Mouse (Mus musculus): ENCODE measurements around the gene Elovl5. TPM values are rescaled to one million over a fixed set of nuclear protein-coding genes. Genes with fewer than 3 reads are reported as not detected.

Gene Elovl5
- polyA plus RNA-seq, 1 experiment from 2014 or later, result 91.2 TPM

DNA sequence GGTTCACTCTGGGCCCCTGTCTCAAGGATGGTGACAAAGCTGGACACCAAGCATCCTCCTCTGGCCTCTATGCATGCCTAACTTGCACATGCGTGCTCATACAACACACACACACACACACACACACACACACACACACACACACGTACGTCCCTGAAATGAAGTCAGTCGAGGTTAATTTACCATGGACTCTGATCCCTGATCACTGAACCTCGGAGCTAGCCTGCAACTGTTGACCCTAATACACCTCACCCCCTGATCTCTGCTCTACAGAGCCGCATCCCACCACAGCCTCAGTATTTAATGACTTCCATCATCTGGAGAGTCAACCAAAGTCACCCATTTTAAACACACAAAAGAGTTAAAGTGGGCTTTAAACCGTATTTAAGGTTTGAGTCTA lies 98.7 kb downstream of the Elovl5 start:
- Histone ChIP-seq H3K27me3 (ENCODE audit: control insufficient read depth, insufficient read depth, low read length) (no peaks in the 10 kb centered on the region), H3K36me3 (ENCODE audit: control insufficient read depth, insufficient read depth, low read length) (no peaks in the 10 kb centered on the region), H3K4me3 (ENCODE audit: low read depth, low read length) (no peak overlapping the region), H3K4me2 (no peak overlapping the region), H3K9me3 (replicated peaks; ENCODE audit: control insufficient read depth, low read length) (no peaks in the 10 kb centered on the region), H3K4me1 (ENCODE audit: control insufficient read depth, insufficient read depth, low read length) (peaks cover 5% of the 10 kb centered on the region), H3K27ac (ENCODE audit: low read depth, low read length) (no peak overlapping the region), H3K9ac (ENCODE audit: low read depth, low read length) (no peak overlapping the region; the same call in 1 of the 2 replicates)
- no peak for ATAC-seq (replicated peaks; ENCODE audit: insufficient number of reproducible peaks, low FRiP score, low TSS enrichment)
- WGBS (ENCODE audit: insufficient replicate concordance), result 81% methylated on average over 7 of the region's 7 CpGs

- Histone ChIP-seq H3K4me1 (ENCODE audit: control insufficient read depth, insufficient read depth, low read length) (peaks cover 9% of the 10 kb centered on the region), H3K9me3 (replicated peaks; ENCODE audit: control insufficient read depth, low read length) (no peaks in the 10 kb centered on the region), H3K27ac (ENCODE audit: low read depth, low read length) (no peak overlapping the region), H3K27me3 (ENCODE audit: control insufficient read depth, insufficient read depth, low read length) (no peaks in the 10 kb centered on the region), H3K4me2 (peak overlapping the region; percentile 36; the same call in 1 of the 2 replicates), H3K4me3 (ENCODE audit: low read depth, low read length) (no peak overlapping the region), H3K9ac (ENCODE audit: low read depth, low read length) (peak overlapping the region; percentile 40), H3K36me3 (ENCODE audit: control insufficient read depth, insufficient read depth, low read length) (no peaks in the 10 kb centered on the region)
- ATAC-seq (replicated peaks; ENCODE audit: insufficient number of reproducible peaks, low FRiP score, low TSS enrichment), result no peak
- 49% methylated on average over 15 of the region's 15 CpGs for WGBS (ENCODE audit: insufficient replicate concordance)
These were observed 99.1 kb downstream of the Elovl5 start for GRCm38 (mm10) chr9:78016288-78016687.

DNA sequence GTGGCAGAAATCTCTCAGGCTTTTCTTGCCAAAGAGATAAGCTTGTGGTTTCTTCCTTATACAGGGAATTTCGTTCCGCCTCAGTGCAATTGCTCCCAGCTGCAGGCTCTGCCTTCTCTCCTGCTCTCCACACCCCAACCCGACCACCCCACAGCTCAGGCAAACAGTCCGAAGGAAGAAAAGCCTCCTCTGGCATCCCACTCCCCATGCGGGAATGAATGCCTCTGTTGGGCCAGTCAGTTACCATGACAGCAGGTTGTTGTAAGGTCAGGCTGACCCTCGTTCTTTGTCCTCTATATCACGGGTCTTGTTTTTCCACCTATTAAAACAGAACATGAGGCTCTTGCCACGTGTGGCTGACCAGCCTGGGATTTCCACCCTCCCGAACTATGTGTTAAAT lies 104.1 kb downstream of the Elovl5 start:
- H3K4me3 ChIP-seq (ENCODE audit: low read depth, low read length), result no peak overlapping the region
- H3K27me3 ChIP-seq (ENCODE audit: control insufficient read depth, insufficient read depth, low read length), result no peaks in the 10 kb centered on the region
- H3K4me2 ChIP-seq, result no peak overlapping the region
- ATAC-seq (replicated peaks; ENCODE audit: insufficient number of reproducible peaks, low FRiP score, low TSS enrichment), result 0 out of 2 replicates have a peak, but pooled peaks have one; percentile 26
- H3K36me3 ChIP-seq (ENCODE audit: control insufficient read depth, insufficient read depth, low read length), result no peaks in the 10 kb centered on the region
- WGBS (ENCODE audit: insufficient replicate concordance), result 24% methylated on average over 9 of the region's 9 CpGs
- H3K9ac ChIP-seq (ENCODE audit: low read depth, low read length), result 0 out of 2 replicates have a peak overlapping the region, but pooled peaks have one; percentile 24
- H3K27ac ChIP-seq (ENCODE audit: low read depth, low read length), result peak overlapping the region; percentile 64
- no peaks in the 10 kb centered on the region for H3K9me3 ChIP-seq (replicated peaks; ENCODE audit: control insufficient read depth, low read length)
- H3K4me1 ChIP-seq (ENCODE audit: control insufficient read depth, insufficient read depth, low read length), result peaks cover 19% of the 10 kb centered on the region

GRCm38 (mm10) chr9:78022187-78022945 lies 105.2 kb downstream of the Elovl5 start:
- Histone ChIP-seq H3K36me3 (ENCODE audit: control insufficient read depth, insufficient read depth, low read length) (no peaks in the 10 kb centered on the region), H3K9ac (ENCODE audit: low read depth, low read length) (peak overlapping the region; percentile 43; the same call in 1 of the 2 replicates), H3K27ac (ENCODE audit: low read depth, low read length) (peak overlapping the region; percentile 64), H3K27me3 (ENCODE audit: control insufficient read depth, insufficient read depth, low read length) (no peaks in the 10 kb centered on the region), H3K9me3 (replicated peaks; ENCODE audit: control insufficient read depth, low read length) (no peaks in the 10 kb centered on the region), H3K4me3 (ENCODE audit: low read depth, low read length) (no peak overlapping the region), H3K4me1 (ENCODE audit: control insufficient read depth, insufficient read depth, low read length) (peaks cover 19% of the 10 kb centered on the region), H3K4me2 (no peak overlapping the region)
- WGBS (ENCODE audit: insufficient replicate concordance), result 58% methylated on average over 8 of the region's 8 CpGs
- ATAC-seq (replicated peaks; ENCODE audit: insufficient number of reproducible peaks, low FRiP score, low TSS enrichment), result no peak

DNA sequence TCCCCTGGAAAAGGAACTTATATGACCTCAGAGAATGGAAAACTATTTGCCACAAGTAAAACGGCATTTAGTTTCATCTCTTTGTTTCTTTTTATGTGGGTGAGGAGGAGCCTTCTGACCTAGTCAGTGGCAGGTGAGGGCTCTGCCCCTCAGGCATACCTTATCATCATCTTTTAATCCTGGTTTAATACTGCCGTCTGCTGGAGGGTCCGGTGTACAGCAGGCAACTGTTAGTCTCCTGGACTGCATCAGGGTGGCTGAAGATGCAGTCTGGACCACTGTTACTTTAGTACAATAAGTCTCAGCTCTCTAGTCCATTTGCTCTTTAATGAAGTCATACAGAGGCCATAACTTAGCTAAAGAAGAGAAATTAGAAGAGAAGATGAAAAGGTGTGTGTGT lies 107.7 kb downstream of the Elovl5 start:
- no peaks in the 10 kb centered on the region for H3K27me3 ChIP-seq (ENCODE audit: control insufficient read depth, insufficient read depth, low read length)
- 0 out of 2 replicates have a peak, but pooled peaks have one; percentile 10 for ATAC-seq (replicated peaks; ENCODE audit: insufficient number of reproducible peaks, low FRiP score, low TSS enrichment)
- H3K4me2 ChIP-seq, result no peak overlapping the region
- H3K27ac ChIP-seq (ENCODE audit: low read depth, low read length), result no peak overlapping the region
- no peak overlapping the region for H3K4me3 ChIP-seq (ENCODE audit: low read depth, low read length)
- no peak overlapping the region for H3K9ac ChIP-seq (ENCODE audit: low read depth, low read length)
- peaks cover 19% of the 10 kb centered on the region for H3K4me1 ChIP-seq (ENCODE audit: control insufficient read depth, insufficient read depth, low read length)
- WGBS (ENCODE audit: insufficient replicate concordance), result 19% methylated on average over 3 of the region's 3 CpGs
- no peaks in the 10 kb centered on the region for H3K9me3 ChIP-seq (replicated peaks; ENCODE audit: control insufficient read depth, low read length)
- H3K36me3 ChIP-seq (ENCODE audit: control insufficient read depth, insufficient read depth, low read length), result no peaks in the 10 kb centered on the region

DNA sequence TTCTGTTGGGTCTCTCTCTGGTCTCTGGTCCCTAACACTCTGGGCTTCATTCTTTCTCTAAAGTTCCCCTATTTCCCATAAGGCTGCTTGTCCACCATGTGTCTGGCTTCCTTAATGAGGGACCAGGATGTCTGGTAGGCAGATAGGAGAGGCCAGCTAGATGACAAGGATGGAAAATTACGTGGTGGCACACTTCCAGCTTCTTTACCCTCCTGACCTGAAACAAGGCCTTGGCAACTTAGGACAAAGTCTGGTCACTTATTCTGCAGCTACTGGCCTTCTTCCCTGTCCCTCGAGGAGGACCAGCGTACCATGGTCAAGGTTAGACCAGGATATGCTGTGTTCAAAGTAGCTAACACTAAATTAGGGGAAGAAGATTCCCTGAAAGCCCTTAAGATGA lies 109.9 kb downstream of the Elovl5 start:
- H3K4me1 ChIP-seq (ENCODE audit: control insufficient read depth, insufficient read depth, low read length), result peaks cover 2% of the 10 kb centered on the region
- H3K9ac ChIP-seq (ENCODE audit: low read depth, low read length), result no peak overlapping the region
- H3K4me3 ChIP-seq (ENCODE audit: low read depth, low read length), result no peak overlapping the region
- ATAC-seq (replicated peaks; ENCODE audit: insufficient number of reproducible peaks, low FRiP score, low TSS enrichment), result no peak
- no peak overlapping the region for H3K27ac ChIP-seq (ENCODE audit: low read depth, low read length)
- H3K27me3 ChIP-seq (ENCODE audit: control insufficient read depth, insufficient read depth, low read length), result no peaks in the 10 kb centered on the region
- H3K9me3 ChIP-seq (replicated peaks; ENCODE audit: control insufficient read depth, low read length), result no peaks in the 10 kb centered on the region
- H3K36me3 ChIP-seq (ENCODE audit: control insufficient read depth, insufficient read depth, low read length), result no peaks in the 10 kb centered on the region
- 60% methylated on average over 3 of the region's 3 CpGs for WGBS (ENCODE audit: insufficient replicate concordance)
- H3K4me2 ChIP-seq, result no peak overlapping the region

GRCm38 (mm10) chr9:78030835-78031456 lies 113.8 kb downstream of the Elovl5 start:
- WGBS (ENCODE audit: insufficient replicate concordance), result 84% methylated on average over 10 of the region's 10 CpGs
- no peak overlapping the region for H3K4me3 ChIP-seq (ENCODE audit: low read depth, low read length)
- ATAC-seq (replicated peaks; ENCODE audit: insufficient number of reproducible peaks, low FRiP score, low TSS enrichment), result no peak
- H3K4me1 ChIP-seq (ENCODE audit: control insufficient read depth, insufficient read depth, low read length), result no peaks in the 10 kb centered on the region
- H3K9ac ChIP-seq (ENCODE audit: low read depth, low read length), result no peak overlapping the region
- no peaks in the 10 kb centered on the region for H3K27me3 ChIP-seq (ENCODE audit: control insufficient read depth, insufficient read depth, low read length)
- no peak overlapping the region for H3K4me2 ChIP-seq
- no peaks in the 10 kb centered on the region for H3K9me3 ChIP-seq (replicated peaks; ENCODE audit: control insufficient read depth, low read length)
- H3K27ac ChIP-seq (ENCODE audit: low read depth, low read length), result no peak overlapping the region
- H3K36me3 ChIP-seq (ENCODE audit: control insufficient read depth, insufficient read depth, low read length), result no peaks in the 10 kb centered on the region

- no peaks in the 10 kb centered on the region for H3K27me3 ChIP-seq (ENCODE audit: control insufficient read depth, insufficient read depth, low read length)
- H3K4me1 ChIP-seq (ENCODE audit: control insufficient read depth, insufficient read depth, low read length), result no peaks in the 10 kb centered on the region
- WGBS (ENCODE audit: insufficient replicate concordance), result 81% methylated on average over 4 of the region's 4 CpGs
- no peak overlapping the region for H3K9ac ChIP-seq (ENCODE audit: low read depth, low read length)
- no peak overlapping the region for H3K4me2 ChIP-seq
- no peaks in the 10 kb centered on the region for H3K9me3 ChIP-seq (replicated peaks; ENCODE audit: control insufficient read depth, low read length)
- H3K4me3 ChIP-seq (ENCODE audit: low read depth, low read length), result no peak overlapping the region
- no peak for ATAC-seq (replicated peaks; ENCODE audit: insufficient number of reproducible peaks, low FRiP score, low TSS enrichment)
- H3K27ac ChIP-seq (ENCODE audit: low read depth, low read length), result no peak overlapping the region
- no peaks in the 10 kb centered on the region for H3K36me3 ChIP-seq (ENCODE audit: control insufficient read depth, insufficient read depth, low read length)
These were observed 115.8 kb downstream of the Elovl5 start for GRCm38 (mm10) chr9:78032930-78033329.
